Mouse (Mus musculus): ENCODE data around the gene Maff.

Gene Maff

GRCm38 (mm10) chr15:79346051-79346793 lies at the start of gene Maff:
Gene Maff, plus strand, starts transcription at chr15:79346621.
- in situ Hi-C loops (cut with MboI; ENCODE audit: low pct_unique_long_range_greater_than_20kb in 1 of 2, low sequenced_read_pairs in 2 of 2, unreplicated experiment in 1 of 2) = no loop called here

DNA sequence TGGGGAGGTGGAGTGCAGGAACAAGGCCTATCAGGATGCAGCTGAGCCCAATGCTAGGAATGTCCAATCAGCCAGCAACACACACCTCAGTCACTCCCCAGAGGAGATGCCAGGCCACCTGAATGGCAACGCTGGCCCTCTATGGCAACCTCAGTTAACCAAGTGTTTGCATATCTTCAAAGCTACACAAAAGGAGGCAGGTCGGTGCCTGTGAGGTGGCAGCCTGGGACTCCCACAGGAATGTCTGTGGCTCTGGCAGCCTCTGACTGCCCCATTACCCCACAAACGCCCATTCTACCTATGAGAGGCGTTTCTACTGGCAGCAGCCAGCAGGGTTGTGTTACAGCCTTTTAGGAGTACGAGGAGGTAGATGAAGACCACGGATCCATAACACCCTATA lies 47.9 kb upstream of the Maff start:
- in situ Hi-C loops (cut with MboI; ENCODE audit: low pct_unique_long_range_greater_than_20kb in 1 of 2, low sequenced_read_pairs in 2 of 2, unreplicated experiment in 1 of 2) = no loop called here

GRCm38 (mm10) chr15:79299563-79300155 lies 46.8 kb upstream of the Maff start:
- in situ Hi-C loops (cut with MboI; ENCODE audit: low pct_unique_long_range_greater_than_20kb in 1 of 2, low sequenced_read_pairs in 2 of 2, unreplicated experiment in 1 of 2) = no loop called here

DNA sequence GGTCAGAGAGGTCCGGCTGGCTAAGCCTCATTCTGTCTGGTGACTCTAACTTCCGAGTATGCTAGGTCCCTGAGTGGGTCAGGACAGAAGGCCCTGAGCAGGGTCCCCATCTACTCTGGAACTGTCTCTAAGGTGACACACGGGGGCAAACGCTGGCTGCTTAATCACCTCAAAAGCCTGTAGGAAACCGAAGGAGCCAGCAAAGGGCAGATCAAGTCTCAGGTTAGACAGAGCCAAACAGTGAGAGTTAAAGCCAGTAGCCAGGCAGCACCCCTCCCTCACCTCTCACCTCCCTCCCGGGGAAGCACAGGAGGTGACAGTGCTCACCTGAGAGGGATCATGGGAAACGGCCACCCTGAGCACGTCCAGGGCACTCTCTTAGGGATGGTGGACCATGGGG lies 42.7 kb upstream of the Maff start:
- in situ Hi-C loops (cut with MboI; ENCODE audit: low pct_unique_long_range_greater_than_20kb in 1 of 2, low sequenced_read_pairs in 2 of 2, unreplicated experiment in 1 of 2) = no loop called here

DNA sequence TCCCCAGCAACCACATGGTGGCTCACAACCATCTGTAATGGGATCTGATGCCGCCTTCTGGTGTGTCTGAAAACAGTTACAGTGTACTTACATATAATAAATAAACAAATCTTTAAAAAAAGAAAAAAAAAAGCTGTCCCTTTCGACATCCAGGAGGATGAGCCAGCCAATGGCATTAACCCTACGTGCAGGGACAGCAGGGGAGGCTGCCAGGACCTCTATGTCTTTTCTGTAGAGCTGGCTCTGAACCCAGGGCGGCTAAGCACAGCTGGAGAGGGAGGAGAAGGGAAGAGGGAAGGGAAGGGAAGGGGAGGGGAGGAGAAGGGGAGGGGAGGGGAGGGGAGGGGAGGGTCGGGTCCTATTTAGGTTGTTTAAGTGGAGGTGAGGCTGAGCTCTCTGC lies 41.6 kb upstream of the Maff start:
- in situ Hi-C loops (cut with MboI; ENCODE audit: low pct_unique_long_range_greater_than_20kb in 1 of 2, low sequenced_read_pairs in 2 of 2, unreplicated experiment in 1 of 2) = no loop called here

DNA sequence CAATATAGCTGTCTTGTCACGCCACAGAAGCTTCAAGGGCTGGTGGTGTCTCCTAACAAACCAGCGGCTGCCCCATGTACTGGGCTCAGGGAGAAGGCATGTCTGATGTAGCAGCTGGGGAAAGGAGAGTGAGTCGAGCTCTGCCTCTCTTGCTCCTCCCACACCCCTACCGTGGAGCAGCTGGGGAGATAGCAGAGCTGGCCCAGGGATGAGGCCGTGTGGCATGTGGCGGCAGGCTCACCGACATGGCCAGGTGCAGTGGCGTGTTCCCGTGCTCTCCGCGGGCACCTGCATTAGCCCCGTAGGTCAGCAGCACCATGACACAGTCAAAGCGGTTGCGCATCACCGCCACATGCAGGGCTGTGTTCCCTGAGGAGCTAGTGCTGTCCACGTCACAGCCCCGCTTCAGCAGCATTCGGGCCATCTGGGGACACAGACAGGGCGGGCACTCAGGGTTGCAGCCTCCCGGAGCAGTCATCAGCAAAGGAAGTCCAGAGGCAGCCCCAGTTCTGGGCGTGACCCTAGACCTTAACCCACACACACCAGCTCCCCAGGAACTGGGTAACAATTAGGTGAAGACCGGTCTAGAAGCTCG lies 40.3 kb upstream of the Maff start:
- in situ Hi-C loops (cut with MboI; ENCODE audit: low pct_unique_long_range_greater_than_20kb in 1 of 2, low sequenced_read_pairs in 2 of 2, unreplicated experiment in 1 of 2) = no loop called here

GRCm38 (mm10) chr15:79307861-79308260 lies 38.6 kb upstream of the Maff start:
- in situ Hi-C loops (cut with MboI; ENCODE audit: low pct_unique_long_range_greater_than_20kb in 1 of 2, low sequenced_read_pairs in 2 of 2, unreplicated experiment in 1 of 2) = no loop called here

- in situ Hi-C loops (cut with MboI; ENCODE audit: low pct_unique_long_range_greater_than_20kb in 1 of 2, low sequenced_read_pairs in 2 of 2, unreplicated experiment in 1 of 2) = no loop called here
These were observed 32.5 kb upstream of the Maff start for GRCm38 (mm10) chr15:79313848-79314369.

- in situ Hi-C loops (cut with MboI; ENCODE audit: low pct_unique_long_range_greater_than_20kb in 1 of 2, low sequenced_read_pairs in 2 of 2, unreplicated experiment in 1 of 2) = no loop called here
These were observed 24.7 kb upstream of the Maff start for GRCm38 (mm10) chr15:79321733-79322190.

GRCm38 (mm10) chr15:79322281-79322990 lies 24.0 kb upstream of the Maff start:
- in situ Hi-C loops (cut with MboI; ENCODE audit: low pct_unique_long_range_greater_than_20kb in 1 of 2, low sequenced_read_pairs in 2 of 2, unreplicated experiment in 1 of 2) = no loop called here

DNA sequence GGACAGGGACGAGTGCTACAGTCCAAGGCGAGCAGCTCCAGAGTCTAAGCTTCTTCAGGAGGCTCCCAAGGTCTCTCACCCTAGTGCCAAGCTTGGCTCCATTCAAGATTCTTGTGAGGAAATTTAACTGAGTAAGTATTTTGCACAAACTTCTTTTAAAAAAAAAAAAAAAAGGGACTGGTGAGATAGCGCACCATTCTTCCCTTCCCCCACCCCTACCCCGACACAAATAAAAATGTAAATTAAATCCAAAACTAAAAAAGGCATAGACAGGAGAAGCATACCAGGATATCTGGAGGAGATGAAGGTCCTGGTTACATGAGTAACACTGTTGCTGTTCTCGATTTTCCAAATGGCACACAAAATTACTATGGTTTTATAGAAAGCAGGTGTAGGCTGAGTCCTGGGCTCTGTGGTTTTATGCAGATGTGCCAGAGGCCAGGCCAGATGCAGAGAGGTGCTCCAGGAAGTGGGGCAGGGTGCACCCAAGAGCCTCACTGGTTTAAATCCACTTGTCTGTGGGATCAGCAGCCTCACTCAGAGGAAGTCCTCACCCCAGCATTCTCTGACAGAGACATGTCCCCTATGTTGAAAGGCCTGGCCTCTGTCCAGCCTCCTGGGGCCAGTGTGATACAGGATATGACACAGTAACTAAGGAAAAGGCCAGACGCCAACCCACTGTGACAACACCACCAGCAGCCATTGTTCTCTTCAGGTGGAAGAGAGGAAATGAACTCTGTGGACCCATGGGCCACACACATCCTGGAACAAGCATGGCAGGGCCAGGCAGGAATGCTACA lies 23.2 kb upstream of the Maff start:
- in situ Hi-C loops (cut with MboI; ENCODE audit: low pct_unique_long_range_greater_than_20kb in 1 of 2, low sequenced_read_pairs in 2 of 2, unreplicated experiment in 1 of 2) = no loop called here

GRCm38 (mm10) chr15:79323791-79324155 lies 22.6 kb upstream of the Maff start:
- in situ Hi-C loops (cut with MboI; ENCODE audit: low pct_unique_long_range_greater_than_20kb in 1 of 2, low sequenced_read_pairs in 2 of 2, unreplicated experiment in 1 of 2) = no loop called here

DNA sequence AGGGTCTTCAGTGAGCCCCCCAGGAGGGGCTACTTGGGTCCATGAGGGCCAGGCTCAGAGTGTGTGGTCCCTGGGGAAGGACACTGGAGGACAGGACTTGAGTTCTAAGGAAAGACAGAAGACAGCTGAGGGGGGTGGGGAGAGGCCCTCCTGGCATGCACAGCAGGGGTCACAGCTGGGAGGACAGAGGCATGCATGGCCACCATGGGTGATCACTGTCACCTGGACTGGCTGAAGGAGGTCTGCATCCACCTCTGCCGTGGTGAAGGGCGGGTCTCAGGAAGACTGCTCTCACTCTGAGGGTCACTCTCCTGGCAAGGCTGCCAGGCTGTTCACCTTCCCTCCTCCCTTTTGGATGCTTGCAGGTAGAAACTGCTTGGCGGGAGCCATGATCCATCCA lies 22.0 kb upstream of the Maff start:
- in situ Hi-C loops (cut with MboI; ENCODE audit: low pct_unique_long_range_greater_than_20kb in 1 of 2, low sequenced_read_pairs in 2 of 2, unreplicated experiment in 1 of 2) = no loop called here

GRCm38 (mm10) chr15:79325742-79326141 lies 20.7 kb upstream of the Maff start:
- in situ Hi-C loops (cut with MboI; ENCODE audit: low pct_unique_long_range_greater_than_20kb in 1 of 2, low sequenced_read_pairs in 2 of 2, unreplicated experiment in 1 of 2) = no loop called here

- in situ Hi-C loops (cut with MboI; ENCODE audit: low pct_unique_long_range_greater_than_20kb in 1 of 2, low sequenced_read_pairs in 2 of 2, unreplicated experiment in 1 of 2) = no loop called here
These were observed 20.2 kb upstream of the Maff start for GRCm38 (mm10) chr15:79326264-79326663.

- in situ Hi-C loops (cut with MboI; ENCODE audit: low pct_unique_long_range_greater_than_20kb in 1 of 2, low sequenced_read_pairs in 2 of 2, unreplicated experiment in 1 of 2) = no loop called here
These were observed 19.2 kb upstream of the Maff start for GRCm38 (mm10) chr15:79326971-79327961.

Data from mouse embryonic stem cell (cell line).